In the genomic region with DNA sequence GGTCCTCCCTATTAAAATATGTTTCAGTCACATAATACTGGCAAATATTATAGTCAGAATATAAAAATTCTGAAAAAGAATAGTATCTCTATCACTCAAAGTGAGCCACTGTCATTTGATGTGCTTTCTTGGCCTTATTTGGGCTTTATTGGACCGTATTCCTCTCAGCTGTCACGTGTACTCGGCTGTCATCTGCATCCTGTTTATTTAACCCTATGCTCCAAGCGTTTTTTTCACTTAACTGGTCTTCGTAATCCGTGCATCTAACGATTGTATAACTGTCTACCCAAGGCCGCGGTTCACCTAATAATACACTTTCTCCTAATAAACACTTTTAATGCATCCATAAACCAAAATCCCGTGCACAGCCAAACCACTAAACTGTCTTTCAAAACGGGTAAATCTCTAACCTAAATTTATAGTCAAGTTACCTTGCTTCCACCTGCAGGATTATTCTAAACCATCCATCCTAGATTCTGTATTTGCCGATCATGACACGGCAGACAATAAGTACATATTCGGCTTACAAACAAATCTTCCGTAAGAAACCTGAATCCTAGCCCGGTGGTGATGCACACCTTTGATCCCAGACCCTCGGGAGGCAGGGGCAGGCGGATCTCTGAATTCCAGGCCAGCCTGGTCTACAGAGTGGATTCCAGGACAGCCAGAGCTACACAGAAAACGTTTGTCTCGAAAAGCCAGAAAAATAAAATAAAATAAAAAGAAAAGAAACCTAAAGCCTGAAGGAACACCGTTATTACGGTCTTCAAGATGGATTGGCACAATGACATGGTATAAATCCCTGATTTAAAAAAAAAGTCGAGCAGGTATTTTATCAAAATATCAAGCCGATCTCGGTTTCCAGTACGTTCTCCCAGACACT, we compare ENCODE assay signal across 8 mouse cellular contexts. TPM values are rescaled to one million over a fixed set of nuclear protein-coding genes. Genes with fewer than 3 reads are reported as not detected.
DNase-seq lines count a peak whose midpoint lies in the region; ATAC-seq and TF ChIP-seq lines count a peak whose summit lies in the region.

No protein-coding gene starts in this region.

- no peaks in the 10 kb centered on the region for H3K27me3 ChIP-seq in hindbrain, embryonic 13.5 days
- no peaks in the 10 kb centered on the region for H3K27me3 ChIP-seq in splenic B cell, adult 2 months (ENCODE audit: control insufficient read depth, insufficient read depth, low read length, poor library complexity, severe bottlenecking)

- peak overlapping the region; percentile 89 for H3K4me3 ChIP-seq in hindbrain, embryonic 13.5 days
- H3K4me3 ChIP-seq in lung, adult 2 months (replicated peaks; ENCODE audit: extremely low read depth, low read depth, low read length) = peak overlapping the region; percentile 99

- TF ChIP-seq CTCF in lung, adult 2 months (IDR thresholded peaks at IDR 0.05; ENCODE audit: insufficient read depth, low read length) = no peak

- TF ChIP-seq POLR2A in lung, adult 2 months (IDR thresholded peaks at IDR 0.05; ENCODE audit: borderline replicate concordance, extremely low read depth, low read depth, low read length) = no peak

- 41% methylated on average over 26 of the region's 26 CpGs for WGBS in hindbrain, embryonic 13.5 days
- 17% methylated on average over 26 of the region's 26 CpGs for WGBS in lung, adult 2 months

- H3K4me1 ChIP-seq in hindbrain, embryonic 13.5 days (replicated peaks) = peaks cover 31% of the 10 kb centered on the region
- no peaks in the 10 kb centered on the region; the same call in 1 of the 2 replicates for H3K4me1 ChIP-seq in lung, adult 2 months (ENCODE audit: control insufficient read depth, insufficient read depth, low read length)

- peak overlapping the region; percentile 74 for H3K4me2 ChIP-seq in hindbrain, embryonic 13.5 days

- H3K9ac ChIP-seq in hindbrain, embryonic 13.5 days = peak overlapping the region; percentile 93

- H3K9me3 ChIP-seq in hindbrain, embryonic 13.5 days = no peaks in the 10 kb centered on the region

- H3K27ac ChIP-seq in hindbrain, embryonic 13.5 days = peak overlapping the region; percentile 98

- peaks cover 12% of the 10 kb centered on the region; the same call in 1 of the 2 replicates for H3K36me3 ChIP-seq in hindbrain, embryonic 13.5 days
- H3K36me3 ChIP-seq in splenic B cell, adult 2 months (ENCODE audit: control insufficient read depth, insufficient read depth, low read length, poor library complexity, severe bottlenecking) = peaks cover 4% of the 10 kb centered on the region; the same call in 1 of the 2 replicates

- no peak for ATAC-seq in hindbrain, embryonic 13.5 days (ENCODE audit: low FRiP score)
- no peak for ATAC-seq in megakaryocyte-erythroid progenitor cell, adult 5-6 weeks (replicated peaks; ENCODE audit: low FRiP score, low TSS enrichment, poor library complexity, severe bottlenecking)
- no peak for ATAC-seq in erythroid progenitor cell, adult 5-6 weeks (replicated peaks; ENCODE audit: low FRiP score, poor library complexity, severe bottlenecking)

- DNase-seq in heart, adult 18-20 months = peak; percentile 23 to 40
- DNase-seq in heart, postnatal 4 days = no peak
- DNase-seq in cerebellum, postnatal 36 days = peak; percentile 13 to 16
- no peak for DNase-seq in lung, adult 2 months
- DNase-seq in splenic B cell, adult 2 months (ENCODE audit: low read depth, low spot score) = peak; percentile 17

RNA-seq across cellular contexts. Expression of a gene that starts 1.7 kb away (rescaled TPM):
- 10 to 100 TPM; 37.6 to 38.3 TPM for total RNA-seq in heart, adult 18-20 months (2021)
- total RNA-seq in heart, postnatal 4 days (2021) = 10 to 100 TPM; 41.5 to 42.2 TPM
- polyA plus RNA-seq in hindbrain, embryonic 13.5 days (2015; fragmentation: Nextera tagmentation; extraction: Ambion mirVana) = 94.4 and 104 TPM in 2 replicates
- 6.1 and 12.5 TPM in 2 replicates for polyA plus RNA-seq in lung, adult 2 months (2012; rRNA removed)
- 31.9 and 32.1 TPM in 2 replicates for total RNA-seq in megakaryocyte-erythroid progenitor cell, adult 5-6 weeks (2014; fragmentation: Nextera tagmentation)
- total RNA-seq in megakaryocyte-erythroid progenitor cell, adult 5-6 weeks (2017) = 60.6 and 66.9 TPM in 2 replicates
- 14.7 and 16.6 TPM in 2 replicates for total RNA-seq in erythroid progenitor cell, adult 5-6 weeks (2015; ENCODE audit: low replicate concordance)
- total RNA-seq in erythroid progenitor cell, adult 5-6 weeks (2017; ENCODE audit: low replicate concordance) = 31.7 and 38.2 TPM in 2 replicates

RNA-seq across cellular contexts. Expression of a gene that starts 54.5 kb away (rescaled TPM):
- 10 to 100 TPM; 39.3 to 44.3 TPM for total RNA-seq in heart, adult 18-20 months (2021)
- total RNA-seq in heart, postnatal 4 days (2021) = 10 to 100 TPM; 70.1 to 76.5 TPM
- 98.0 and 101 TPM in 2 replicates for polyA plus RNA-seq in hindbrain, embryonic 13.5 days (2015; fragmentation: Nextera tagmentation; extraction: Ambion mirVana)
- polyA plus RNA-seq in lung, adult 2 months (2012; rRNA removed) = 29.6 and 36.3 TPM in 2 replicates
- total RNA-seq in megakaryocyte-erythroid progenitor cell, adult 5-6 weeks (2014; fragmentation: Nextera tagmentation) = 180 and 183 TPM in 2 replicates
- 203 and 229 TPM in 2 replicates for total RNA-seq in megakaryocyte-erythroid progenitor cell, adult 5-6 weeks (2017)
- total RNA-seq in erythroid progenitor cell, adult 5-6 weeks (2015; ENCODE audit: low replicate concordance) = 119 and 159 TPM in 2 replicates
- total RNA-seq in erythroid progenitor cell, adult 5-6 weeks (2017; ENCODE audit: low replicate concordance) = 110 and 118 TPM in 2 replicates

RNA-seq across cellular contexts. Expression of a gene that starts 58.8 kb away (rescaled TPM):
- 100 to 1,000 TPM; 317 to 395 TPM for total RNA-seq in heart, adult 18-20 months (2021)
- total RNA-seq in heart, postnatal 4 days (2021) = 100 to 1,000 TPM; 140 to 147 TPM
- 58.0 and 59.1 TPM in 2 replicates for polyA plus RNA-seq in hindbrain, embryonic 13.5 days (2015; fragmentation: Nextera tagmentation; extraction: Ambion mirVana)
- polyA plus RNA-seq in lung, adult 2 months (2012; rRNA removed) = 71.7 and 74.5 TPM in 2 replicates
- total RNA-seq in megakaryocyte-erythroid progenitor cell, adult 5-6 weeks (2014; fragmentation: Nextera tagmentation) = 9.1 and 14.2 TPM in 2 replicates
- total RNA-seq in megakaryocyte-erythroid progenitor cell, adult 5-6 weeks (2017) = 0.88 and 1.6 TPM in 2 replicates
- total RNA-seq in erythroid progenitor cell, adult 5-6 weeks (2015; ENCODE audit: low replicate concordance) = 0.72 and 5.0 TPM in 2 replicates
- 0.30 and 0.77 TPM in 2 replicates for total RNA-seq in erythroid progenitor cell, adult 5-6 weeks (2017; ENCODE audit: low replicate concordance)

Comparison
In these comparisons a context has a peak if more than half of its experiments do, and no peak if none do; other contexts are left out.
1. DNase-seq: peak in heart, adult 18-20 months (2 of 2), cerebellum, postnatal 36 days (2 of 2) and splenic B cell, adult 2 months (single experiment); none in heart, postnatal 4 days (single experiment) and lung, adult 2 months (single experiment).
2. RNA of a gene that starts 58.8 kb away (total RNA-seq): 317 to 395 TPM in heart, adult 18-20 months and 140 to 147 TPM in heart, postnatal 4 days; 0.88 to 14.2 TPM in megakaryocyte-erythroid progenitor cell, adult 5-6 weeks and 0.30 to 5.0 TPM in erythroid progenitor cell, adult 5-6 weeks; every median in the first group is over 4 times any median in the second.